Mouse (Mus musculus) adrenal gland, postnatal 4 days (tissue): ENCODE measurements around the gene Hnrnpab. TPM values are rescaled to one million over a fixed set of nuclear protein-coding genes. Genes with fewer than 3 reads are reported as not detected.
A peak's percentile ranks its signal among the peaks of the same experiment; 100 is the strongest.

Experiments
- DNase-seq, 2 experiments: peaks; one replicate each; pipeline ENCODE4 v3.0.0; 2021 to 2022; ENCODE audit warnings: low spot score in 2 of 2, mixed read lengths in 2 of 2
- total RNA-seq, 2 experiments: library from RNA; stranded (reverse); gene quantifications; 2 replicates each; pipeline ENCODE4 v1.2.3; 2021

Gene Hnrnpab
- total RNA-seq, 2 experiments from 2014 or later = 350 to 387 TPM

DNA sequence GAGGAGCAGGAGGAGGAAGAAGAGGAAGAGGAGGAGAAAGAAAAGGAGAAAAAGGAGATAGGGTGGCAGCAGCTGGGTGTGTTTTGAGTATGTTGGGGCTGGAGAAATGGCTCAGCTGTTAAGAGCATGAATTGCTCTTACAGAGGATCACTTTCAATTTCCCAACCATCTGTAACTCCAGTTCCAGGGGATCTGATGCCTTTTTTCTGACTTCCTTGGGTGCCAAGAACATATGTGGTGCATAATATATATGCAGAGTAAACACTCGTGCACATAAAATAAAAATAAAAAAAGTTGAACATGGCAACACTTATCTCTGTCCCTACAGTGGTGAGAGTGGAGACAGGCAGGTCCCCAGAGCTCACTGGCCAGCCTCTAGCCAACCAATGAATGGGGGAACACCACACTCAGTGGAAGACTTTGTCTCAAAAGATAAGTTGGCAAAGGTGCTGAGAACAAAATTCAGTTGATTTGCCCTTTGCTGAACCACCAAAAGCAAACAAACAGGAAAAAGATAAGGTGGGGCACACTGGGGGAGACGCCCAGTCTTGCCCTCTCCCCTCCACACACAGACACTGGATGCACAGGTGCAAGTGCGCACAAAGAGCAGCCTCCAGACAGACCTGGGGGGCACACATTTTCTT is 2.7 kb upstream of the Hnrnpab start:
- DNase-seq = no peak

DNA sequence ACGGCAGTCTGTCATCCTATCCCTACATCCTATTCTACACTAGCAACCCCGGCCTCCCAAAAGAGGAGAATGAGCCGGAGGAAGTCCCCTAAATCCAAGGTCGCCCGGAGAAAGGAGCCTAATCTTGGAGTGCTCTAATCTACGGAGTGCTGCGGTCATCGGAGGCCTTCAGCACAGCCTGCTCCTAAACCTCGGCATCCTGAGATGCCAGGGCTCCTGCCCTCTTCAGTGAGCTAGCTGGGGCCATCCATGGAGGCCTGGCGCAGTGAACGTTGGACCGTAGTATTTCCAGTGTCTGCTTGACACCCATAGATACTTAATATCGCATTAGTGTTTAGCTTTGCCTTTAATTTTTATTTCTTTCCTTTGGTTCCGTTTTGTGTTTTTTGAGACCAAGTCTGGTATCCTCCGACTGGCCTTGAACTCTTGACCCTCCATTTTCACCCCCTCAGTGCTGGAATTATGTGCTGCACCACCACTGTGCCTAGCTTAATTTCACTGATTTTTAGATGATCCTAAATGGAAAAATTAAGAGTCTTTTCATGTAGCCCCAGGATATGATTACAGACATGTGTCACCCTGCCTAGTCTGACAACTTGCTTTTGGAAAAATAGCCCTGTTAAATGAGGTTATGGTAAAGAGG is 570 bp upstream of the Hnrnpab start:
- no peak for DNase-seq

DNA sequence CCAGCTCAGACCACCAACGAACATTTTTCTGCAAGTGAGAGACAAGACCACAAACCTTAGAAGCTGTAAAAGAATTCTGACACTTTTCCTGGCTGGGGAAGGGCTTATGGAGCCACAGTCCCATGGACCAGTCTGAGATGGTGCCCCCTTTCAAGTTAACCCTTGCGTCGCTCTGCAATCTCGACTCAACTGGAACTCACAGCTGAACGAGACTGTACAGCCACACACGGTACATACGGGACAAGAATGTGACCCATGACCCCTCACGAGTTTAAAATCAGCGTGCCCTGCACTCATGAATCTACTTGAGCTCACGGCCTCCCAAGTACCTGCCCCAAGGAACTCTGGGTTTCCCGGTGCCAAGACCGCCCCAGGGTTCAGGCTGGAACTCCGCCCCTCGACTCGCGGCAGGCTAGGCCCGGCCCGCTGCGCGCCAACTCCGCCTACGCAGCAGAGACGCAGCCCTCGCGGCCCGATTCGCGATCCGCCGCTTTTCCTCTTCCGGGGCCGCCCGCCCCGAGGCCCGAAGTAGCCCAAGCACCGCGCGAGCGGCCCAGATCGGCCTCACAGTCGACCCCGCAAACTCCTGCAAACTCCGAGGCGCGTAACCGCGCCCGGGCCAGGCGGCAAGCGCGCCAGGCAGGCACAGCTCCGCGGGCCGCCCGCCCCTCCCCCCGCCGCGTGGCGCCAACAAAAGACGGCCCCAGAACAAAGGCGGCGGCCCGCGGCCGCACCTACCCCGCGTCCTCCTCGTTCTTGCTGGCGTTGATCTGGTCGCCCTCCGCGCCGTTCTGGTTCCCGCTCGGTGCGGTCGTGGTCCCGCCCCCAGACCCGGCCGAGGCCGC is 823 bp downstream of the Hnrnpab start:
- peak; percentile 72 to 81 for DNase-seq

DNA sequence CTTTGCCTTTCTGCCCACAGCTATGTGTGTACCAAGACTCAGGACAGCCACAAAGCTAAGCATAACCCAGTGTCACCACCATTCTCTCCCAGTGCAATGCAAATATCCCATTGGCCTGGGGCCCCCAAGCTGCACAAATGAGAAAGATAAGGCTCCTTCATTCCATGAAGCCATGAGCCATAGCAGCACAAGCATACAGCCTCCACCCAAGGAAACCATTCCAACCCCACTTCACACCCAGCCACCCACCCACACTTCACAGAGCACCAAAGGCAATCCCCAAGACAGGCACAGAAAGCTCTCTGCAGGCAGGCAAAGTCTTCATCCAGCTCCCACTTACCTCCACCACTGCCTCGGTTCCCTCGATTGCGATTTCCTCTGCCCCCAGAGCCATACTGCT is 4.4 kb downstream of the Hnrnpab start:
- no peak for DNase-seq

DNA sequence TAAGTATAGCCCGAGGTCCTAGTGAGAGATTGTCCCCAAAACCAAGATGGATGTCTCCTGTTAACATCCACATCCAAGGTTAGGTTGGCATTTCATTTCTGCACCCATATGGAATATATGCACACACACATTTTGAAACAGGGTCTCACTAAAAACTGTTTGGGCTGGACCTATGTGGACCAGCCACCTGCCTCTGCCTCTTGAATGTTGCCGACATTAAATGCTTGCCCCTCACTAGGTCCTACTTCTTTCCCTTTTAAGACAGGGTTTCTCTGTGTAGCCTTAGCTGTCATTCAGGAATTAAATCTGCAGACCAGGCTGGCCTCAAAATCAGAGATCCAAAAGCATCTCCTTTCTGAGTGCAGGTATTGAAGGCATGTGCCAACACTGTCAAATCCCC is 9.1 kb downstream of the Hnrnpab start:
- no peak for DNase-seq

DNA sequence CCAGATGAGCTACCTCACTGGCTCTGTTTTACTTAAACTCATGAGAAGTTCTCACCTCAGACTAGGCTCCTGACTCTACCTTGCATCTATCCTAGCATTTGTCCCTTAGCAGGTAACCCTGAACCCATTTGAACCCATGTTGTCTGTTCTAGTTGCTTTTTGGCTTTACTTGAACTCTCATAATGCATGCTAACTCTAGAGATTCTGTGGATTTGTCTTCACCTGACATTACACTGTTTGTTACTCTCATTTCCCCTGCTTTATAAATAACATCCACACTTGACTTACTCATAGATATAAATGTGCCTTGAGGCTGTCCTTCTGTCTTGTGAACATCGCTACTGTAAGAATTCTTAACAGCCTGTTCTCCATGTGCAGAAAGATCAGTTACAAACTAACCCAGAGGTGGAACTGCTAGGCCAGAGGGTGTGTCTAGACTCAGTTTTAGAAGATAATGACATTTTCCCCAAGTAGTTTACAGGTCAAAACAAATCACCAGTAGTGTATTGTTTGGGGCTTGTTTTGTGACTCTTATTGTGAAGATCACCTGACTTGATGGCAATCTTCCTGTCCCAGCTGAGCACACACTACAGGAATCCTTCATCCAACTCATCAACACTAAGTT is 11.1 kb downstream of the Hnrnpab start:
- DNase-seq = no peak

DNA sequence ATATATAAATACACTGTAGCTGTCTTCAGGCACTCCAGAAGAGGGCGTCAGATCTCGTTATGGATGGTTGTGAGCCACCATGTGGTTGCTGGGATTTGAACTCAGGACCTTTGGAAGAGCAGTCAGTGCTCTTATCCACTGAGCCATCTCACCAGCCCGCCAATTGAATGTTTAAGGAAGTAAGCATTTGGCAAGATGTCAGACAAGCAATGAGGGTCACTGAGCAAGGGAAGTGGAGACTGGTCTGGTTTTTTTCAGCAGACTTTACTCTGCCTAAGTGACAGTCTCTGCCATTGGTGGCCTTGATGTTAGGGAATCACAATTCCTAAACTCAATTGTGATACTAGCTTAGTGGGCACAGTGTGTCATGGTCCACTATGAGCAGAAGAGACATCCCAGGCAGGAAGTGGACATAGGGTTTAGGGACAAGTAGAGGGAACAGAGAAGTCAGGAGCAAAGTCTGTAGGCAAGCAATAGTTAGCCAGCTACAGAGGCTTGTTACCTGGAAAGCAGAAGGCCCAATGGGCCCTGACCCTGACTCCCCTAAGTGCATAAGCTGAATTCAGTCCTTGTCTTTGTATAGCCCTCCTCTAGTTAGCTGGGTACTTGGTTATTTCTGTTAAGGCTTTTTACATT is 11.8 kb downstream of the Hnrnpab start:
- no peak for DNase-seq

DNA sequence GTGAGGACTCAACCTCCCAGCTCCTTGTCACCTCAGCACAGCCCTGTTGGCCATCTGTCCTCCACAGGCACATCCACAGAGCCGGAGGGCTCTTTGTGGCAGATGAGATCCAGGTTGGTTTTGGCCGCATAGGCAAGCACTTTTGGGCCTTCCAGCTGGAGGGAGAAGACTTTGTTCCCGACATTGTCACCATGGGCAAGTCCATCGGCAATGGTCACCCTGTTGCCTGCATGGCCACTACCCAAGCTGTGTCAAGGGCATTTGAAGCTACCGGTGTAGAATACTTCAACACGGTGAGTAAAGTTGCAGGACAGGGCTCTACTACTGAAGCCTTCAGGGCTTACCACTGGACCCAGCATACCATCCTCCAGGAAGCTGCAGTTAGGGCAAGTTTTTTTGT is 12.8 kb downstream of the Hnrnpab start:
- DNase-seq = no peak

DNA sequence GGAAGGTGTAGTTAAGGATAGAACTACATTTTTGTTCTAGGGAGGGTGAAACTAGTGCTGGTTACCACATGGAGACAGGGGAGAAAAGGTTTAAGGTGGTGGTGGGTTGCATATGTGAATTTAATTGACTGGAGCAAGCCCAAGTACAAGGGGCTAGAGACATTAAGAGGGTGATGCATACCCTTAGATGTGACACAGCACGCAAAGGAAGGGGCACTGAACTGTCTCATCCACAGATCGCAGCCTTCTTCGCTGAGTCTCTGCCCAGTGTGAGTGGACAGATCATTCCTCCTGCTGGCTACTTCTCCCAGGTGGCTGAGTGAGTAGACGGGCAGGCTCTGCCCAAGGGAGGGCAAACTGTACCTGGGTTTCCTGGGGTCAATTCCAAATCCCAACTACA is 13.3 kb downstream of the Hnrnpab start:
- DNase-seq = no peak

DNA sequence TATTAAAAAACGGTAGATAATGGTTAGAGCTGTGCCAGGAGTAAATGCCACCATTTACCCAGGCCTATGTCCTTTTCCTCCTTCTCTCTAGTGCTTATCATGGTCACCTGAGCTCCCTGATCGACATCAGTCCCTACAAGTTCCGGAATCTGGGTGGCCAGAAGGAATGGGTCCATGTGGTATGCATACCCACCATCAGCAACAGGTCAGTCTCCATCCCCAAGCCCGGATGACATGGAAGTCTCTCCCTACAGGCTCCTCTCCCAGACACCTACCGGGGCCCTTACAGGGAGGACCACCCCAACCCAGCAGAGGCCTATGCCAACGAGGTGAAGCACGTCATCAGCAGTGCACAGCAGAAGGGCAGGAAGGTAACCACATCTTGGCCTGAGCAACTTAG is 14.7 kb downstream of the Hnrnpab start:
- DNase-seq = no peak

DNA sequence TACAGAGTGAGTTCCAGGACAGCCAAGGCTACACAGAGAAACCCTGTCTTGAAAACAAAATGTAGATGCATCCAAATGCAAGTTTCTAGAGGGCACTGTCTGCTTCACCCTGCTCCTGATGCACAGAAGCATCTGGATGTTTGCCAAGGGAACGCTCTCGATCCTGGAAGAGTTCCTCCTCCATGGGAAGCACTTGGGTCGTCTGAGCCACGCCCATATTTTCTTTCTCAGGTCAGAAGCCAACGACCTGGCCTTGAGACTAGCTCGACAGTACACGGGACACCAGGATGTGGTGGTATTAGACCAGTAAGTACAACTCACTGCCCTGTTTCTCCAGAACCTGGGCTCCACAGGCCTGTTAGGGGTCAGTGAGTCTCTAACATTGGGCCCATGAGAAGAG is 15.5 kb downstream of the Hnrnpab start:
- no peak for DNase-seq

DNA sequence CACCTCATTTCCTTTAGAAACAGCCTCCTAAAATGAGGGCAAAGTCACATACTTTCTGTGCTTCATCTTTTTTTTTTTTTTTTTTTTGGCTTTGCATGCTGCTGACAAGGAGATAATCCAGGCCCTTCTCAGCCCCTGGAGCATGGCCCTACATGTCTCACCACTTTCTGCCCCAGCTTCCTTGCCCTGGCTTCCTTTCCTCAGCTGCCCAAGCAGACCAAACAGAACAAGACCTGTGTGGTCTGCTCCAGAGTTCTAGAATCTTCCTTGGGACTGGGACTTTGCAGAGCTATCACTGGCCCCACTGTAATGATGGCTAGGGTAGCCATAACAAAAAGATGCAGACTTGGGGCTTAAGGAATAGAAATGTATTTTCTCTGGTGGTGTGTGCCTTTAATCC is 16.6 kb downstream of the Hnrnpab start:
- no peak for DNase-seq

DNA sequence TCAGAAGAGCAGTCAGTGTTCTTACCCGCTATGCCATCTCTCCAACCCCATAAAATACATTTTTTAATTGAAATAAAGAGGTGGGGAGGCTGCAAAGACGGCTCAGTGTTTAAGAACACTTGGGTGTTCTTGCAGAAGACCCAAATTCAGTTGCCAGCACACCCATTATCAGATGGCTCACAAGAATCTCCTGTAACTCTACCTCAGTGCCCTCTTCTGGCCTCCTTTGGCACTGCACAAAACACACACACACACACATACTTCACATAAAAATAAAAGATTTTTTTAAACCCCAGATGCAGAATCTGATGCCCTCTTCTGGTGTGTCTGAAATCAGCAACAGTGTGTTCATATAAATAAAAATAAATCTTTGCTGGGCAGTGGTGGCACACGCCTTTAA is 17.8 kb downstream of the Hnrnpab start:
- no peak for DNase-seq

DNA sequence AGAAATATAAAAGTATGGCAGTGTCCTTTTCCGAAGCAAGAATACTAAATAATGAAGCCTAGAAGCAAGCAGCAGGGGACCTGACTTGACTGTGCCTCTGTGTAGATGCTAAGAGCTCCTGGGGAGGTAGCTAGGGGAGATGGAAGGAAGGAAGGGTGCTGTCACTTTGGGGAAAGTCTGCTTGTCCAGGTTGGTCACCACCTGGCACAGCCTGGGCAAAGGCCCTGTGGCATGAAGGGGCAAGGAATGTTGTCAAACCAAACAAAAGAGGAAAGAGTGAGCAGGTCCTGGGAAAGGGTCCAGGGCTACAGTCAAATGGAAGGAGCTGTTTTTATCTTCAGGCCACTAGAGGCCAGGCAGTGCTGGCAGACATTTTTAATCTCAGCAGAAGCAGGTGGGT is 19.6 kb downstream of the Hnrnpab start:
- DNase-seq = no peak

DNA sequence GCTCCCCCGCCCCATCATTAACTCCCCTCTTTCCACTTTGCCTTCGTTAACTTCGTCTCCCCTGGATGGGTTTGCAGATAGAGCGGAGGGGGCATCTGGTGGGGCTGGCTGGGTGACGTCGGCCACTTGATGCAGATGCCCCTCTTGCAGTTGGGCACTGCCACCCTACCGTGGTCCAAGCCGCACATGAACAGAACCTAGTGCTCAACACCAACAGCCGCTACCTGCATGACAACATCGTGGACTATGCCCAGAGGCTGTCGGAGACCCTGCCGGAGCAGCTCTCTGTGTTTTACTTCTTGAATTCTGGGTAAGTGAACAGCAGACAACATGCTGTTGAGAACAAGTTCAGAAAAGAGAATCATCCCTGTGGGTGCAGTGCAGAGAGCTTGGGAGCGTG is 20.2 kb downstream of the Hnrnpab start:
- DNase-seq = no peak

DNA sequence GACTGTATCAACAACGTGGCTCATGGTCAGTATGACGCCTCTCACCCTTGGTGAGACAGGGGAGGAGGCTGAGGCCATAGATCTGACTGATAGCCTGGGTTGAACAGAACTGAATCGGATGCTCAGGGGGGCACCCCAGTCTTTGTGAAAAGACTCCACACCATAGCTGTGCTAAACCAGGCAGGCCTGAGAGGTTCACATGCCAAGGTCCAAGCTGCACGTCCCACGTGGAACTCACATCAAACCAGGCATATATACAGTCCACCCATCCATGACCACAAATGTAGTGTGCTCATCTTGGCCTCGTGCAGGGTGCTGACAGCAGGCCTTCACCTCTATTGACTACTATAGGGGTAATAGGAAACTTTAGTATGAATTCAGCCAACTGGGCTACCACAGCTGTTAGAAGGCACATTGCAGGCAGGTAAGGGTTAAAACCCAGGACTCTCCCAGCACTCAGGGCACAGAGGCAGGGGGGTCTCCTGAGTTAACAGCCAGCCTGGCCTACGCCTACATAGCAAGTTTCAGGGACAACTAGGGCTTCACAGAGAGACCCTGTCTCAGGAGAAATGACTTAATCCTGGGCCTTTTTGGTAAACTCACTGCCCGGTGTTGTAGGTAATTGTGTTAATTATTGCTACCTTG is 20.9 kb downstream of the Hnrnpab start:
- no peak for DNase-seq

DNA sequence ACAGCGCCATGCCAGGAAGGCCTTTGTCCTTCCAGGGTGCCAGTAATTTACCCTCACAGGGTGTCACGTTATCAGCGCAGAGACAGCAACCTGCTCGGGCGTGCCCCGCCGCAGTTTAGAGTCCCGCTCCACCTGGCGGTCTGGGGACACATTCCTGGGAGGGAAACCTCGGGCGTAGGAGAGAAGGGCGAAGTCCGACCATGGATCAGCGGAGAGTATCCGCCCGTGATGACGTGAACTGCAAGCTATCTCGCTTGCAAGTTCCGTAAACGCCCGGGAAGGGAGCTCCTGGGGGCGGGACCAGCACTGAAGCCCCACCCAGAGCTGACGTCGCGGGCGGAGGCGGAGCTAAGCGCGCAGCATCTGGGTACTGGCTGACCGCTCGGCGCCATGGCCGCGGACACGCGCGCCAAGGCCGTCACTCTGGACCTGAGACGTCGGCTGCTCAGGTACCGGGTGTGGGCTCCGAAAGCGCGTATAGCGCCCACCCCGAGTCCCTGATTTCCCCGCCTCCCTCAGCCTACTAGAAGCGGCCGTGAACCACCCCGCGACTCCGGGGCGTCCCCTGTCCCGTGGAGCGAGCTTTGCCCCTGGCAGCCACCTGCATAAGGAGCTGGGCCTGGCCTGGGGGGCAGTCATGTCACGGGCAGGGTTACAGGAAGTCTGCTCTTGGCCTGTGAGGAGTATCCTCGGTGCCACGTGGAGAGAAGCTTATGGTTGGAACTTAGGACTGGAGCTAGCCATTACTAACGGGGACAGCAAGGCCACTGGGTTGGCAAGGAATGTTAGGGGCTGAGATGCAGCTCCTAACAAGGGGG is 22.0 kb downstream of the Hnrnpab start, which contains the start of gene Phykpl:
TSS of gene Phykpl (plus strand) at position 327 of the 818 bp plus-strand sequence.
- DNase-seq = peak; percentile 90 to 96

DNA sequence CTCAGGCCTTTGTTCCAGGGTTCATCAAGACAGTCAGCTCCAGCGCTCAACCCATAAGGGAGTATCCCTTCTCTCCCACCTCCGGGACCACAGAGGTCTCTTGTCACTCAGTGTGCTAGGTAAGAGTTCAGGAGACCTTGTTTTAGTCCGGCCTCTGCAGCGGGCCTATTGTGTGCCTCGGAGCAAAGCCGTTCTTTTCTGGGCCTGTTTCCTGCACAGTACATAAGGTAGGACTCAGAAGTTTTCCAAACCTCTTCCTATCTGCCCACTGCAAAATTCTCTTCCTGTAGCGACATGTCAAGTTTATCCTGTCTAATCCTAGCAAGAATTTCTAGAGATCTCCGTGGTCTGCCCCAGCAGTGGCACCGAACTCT is 22.6 kb downstream of the Hnrnpab start:
- no peak for DNase-seq

DNA sequence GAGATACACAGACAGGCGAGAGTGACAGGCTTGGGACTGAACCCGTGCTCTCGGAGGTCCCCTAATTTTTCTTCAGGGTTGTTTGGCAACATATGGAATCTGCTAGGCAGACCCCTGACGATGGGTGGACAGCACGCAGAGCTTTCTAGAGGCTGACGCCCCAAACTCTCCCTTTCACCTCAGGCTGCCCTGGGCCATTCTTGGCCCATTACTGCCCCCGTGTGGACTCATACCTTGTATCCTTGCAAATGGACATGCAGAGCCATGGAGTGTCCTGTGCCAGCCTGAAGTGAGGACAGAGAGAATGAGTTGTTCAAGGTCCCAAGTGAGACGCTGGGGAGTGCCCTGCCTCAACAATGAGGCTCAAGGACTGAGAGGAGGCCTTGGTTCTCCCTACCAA is 23.9 kb downstream of the Hnrnpab start:
- peak; percentile 68 to 79 for DNase-seq

DNA sequence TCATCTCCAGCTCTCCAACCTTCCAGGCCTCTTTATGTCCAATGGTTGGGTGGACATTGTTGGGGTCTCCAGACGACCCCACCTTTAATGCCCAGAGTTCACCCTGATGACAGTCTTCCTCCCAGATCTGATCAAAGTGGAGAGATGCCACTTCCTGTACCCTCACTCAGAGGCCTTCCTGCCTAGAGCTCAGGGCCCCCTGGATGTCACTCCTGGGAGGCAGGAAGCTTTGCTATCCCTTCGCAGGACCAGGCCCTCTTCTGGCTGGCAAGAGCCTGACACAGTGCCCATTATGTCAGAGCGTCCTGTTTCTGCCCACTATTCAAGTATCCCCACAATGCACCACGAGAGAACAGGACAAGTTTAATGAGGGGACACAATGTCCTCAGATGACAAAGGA is 27.6 kb downstream of the Hnrnpab start:
- no peak for DNase-seq
